Comparison of ENCODE assay signal across 8 mouse cellular contexts in the genomic region with DNA sequence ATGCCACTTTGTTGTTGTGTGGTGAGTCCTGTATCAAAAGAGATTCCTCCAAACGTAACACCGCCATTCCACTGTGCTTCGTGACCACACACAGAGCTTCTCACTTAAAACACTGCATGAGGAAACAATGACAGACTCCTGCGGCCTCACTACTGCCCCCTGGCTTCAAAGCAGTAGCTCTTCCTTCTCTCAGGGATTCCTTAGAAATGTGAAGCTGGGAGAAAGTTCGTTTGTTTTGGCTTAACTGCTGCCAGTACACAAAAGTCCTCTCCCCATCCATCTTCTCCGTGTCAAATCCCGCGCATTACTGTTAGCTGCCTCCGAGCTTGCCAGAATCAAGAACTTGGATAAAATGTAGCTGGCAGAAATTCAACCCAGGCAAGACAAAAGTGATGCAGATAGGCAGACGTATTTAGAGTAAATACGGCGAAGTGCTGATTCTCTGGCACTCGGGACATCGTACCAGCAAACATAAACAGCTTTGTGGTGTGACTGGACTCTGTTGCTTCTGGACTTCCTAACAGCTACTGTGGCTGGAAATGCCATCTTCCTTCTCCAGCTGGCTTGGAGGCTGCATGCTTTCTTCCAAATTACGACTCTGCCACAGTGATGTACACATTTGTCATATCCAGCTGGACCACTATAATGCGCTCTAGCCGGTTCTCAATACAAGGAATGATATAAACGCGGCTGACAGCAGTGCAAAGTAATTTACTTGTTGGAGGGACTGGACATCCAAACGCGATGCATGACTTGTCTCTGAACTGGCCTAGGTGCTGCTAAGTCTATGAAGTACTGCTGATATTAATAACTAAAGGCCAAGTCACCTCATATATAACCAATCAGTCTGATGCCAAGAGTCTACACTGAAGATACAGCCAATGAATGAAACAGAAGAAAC. TPM values are rescaled to one million over a fixed set of nuclear protein-coding genes. Genes with fewer than 3 reads are reported as not detected.
DNase-seq lines count a peak whose midpoint lies in the region; TF ChIP-seq lines count a peak whose summit lies in the region.

No protein-coding gene starts in this region.

- H3K36me3 ChIP-seq in spleen, adult 2 months (ENCODE audit: control insufficient read depth, insufficient read depth, low read length), result no peaks in the 10 kb centered on the region

- intact Hi-C loops in gastrocnemius, postnatal 14 days (cut with DNase I; ENCODE audit: low total_unique reads), result no loop called here

- no peaks in the 10 kb centered on the region for H3K4me1 ChIP-seq in spleen, adult 2 months (ENCODE audit: control insufficient read depth, insufficient read depth, insufficient read length)

- no peaks in the 10 kb centered on the region for H3K27me3 ChIP-seq in spleen, adult 2 months (ENCODE audit: control insufficient read depth, insufficient read depth, low read length)

- no peak for TF ChIP-seq POLR2A in spleen, adult 2 months (IDR thresholded peaks at IDR 0.05; ENCODE audit: low read depth, low read length)

- peak; percentile 41; the same call in 1 of the 2 replicates for TF ChIP-seq CTCF in spleen, adult 2 months (IDR thresholded peaks at IDR 0.05; ENCODE audit: extremely low read depth, insufficient read depth, insufficient read length, insufficient replicate concordance)

- H3K27ac ChIP-seq in spleen, adult 2 months (ENCODE audit: insufficient read depth, low read length), result no peak overlapping the region

- WGBS in spleen, adult 2 months, result 57% methylated on average over 21 of the region's 21 CpGs

- H3K4me3 ChIP-seq in spleen, adult 2 months (ENCODE audit: extremely low read depth, insufficient read depth, insufficient read length), result no peak overlapping the region

- DNase-seq in right cerebral cortex, adult 18-20 months, result peak; percentile 26
- DNase-seq in right cerebral cortex, adult 2 months (ENCODE audit: low spot score in 2 of 2), result no peak
- peak; percentile 79 for DNase-seq in adrenal gland, postnatal 14 days
- peak; percentile 38 for DNase-seq in gastrocnemius, postnatal 14 days
- DNase-seq in kidney, adult 9 months, result peak; percentile 36
- peak; percentile 54 to 74 for DNase-seq in lung, postnatal 4 days
- peak; percentile 32 to 51 for DNase-seq in spleen, adult 2 months (ENCODE audit: low read depth in 1 of 2, low spot score in 2 of 2)
- DNase-seq in layer of hippocampus, adult 9-11 months, result no peak

RNA-seq across cellular contexts. Expression of a gene that starts 2.4 kb away (rescaled TPM):
- total RNA-seq in adrenal gland, postnatal 14 days (2021), result 8.7 and 9.9 TPM in 2 replicates
- 1 to 10 TPM; 1.9 to 2.7 TPM for total RNA-seq in gastrocnemius, postnatal 14 days (2021)
- polyA plus RNA-seq in spleen, adult 2 months (2012; rRNA removed), result 4.0 and 4.8 TPM in 2 replicates

RNA-seq across cellular contexts. Expression of a gene that starts 20.4 kb away (rescaled TPM):
- total RNA-seq in adrenal gland, postnatal 14 days (2021), result 3.0 and 4.0 TPM in 2 replicates
- total RNA-seq in gastrocnemius, postnatal 14 days (2021), result 1 to 10 TPM; 2.5 to 2.7 TPM
- 3.3 and 3.7 TPM in 2 replicates for polyA plus RNA-seq in spleen, adult 2 months (2012; rRNA removed)

Comparison
In these comparisons a context has a peak if more than half of its experiments do, and no peak if none do; other contexts are left out.
1. DNase-seq: peak in right cerebral cortex, adult 18-20 months (single experiment), adrenal gland, postnatal 14 days (single experiment), gastrocnemius, postnatal 14 days (single experiment), kidney, adult 9 months (single experiment), lung, postnatal 4 days (2 of 2) and spleen, adult 2 months (2 of 2); none in right cerebral cortex, adult 2 months (0 of 2) and layer of hippocampus, adult 9-11 months (single experiment).